Mouse (Mus musculus) monocyte, adult 5-6 weeks (primary cell): ENCODE results near the gene Dlg2. TPM values are rescaled to one million over a fixed set of nuclear protein-coding genes. Genes with fewer than 3 reads are reported as not detected.

ENCODE experiments used
- ATAC-seq: fragments of 153-309, 156-312 bp; replicated peaks from 2 replicates; pipeline ENCODE4 v1.8.0; 2017; ENCODE audit warnings: mild to moderate bottlenecking; ENCODE audit not compliant: low TSS enrichment, insufficient number of reproducible peaks, severe bottlenecking, poor library complexity, low FRiP score
- total RNA-seq: library from RNA; stranded (forward); fragments of 200-1000, 200-491, 200-594 nt; gene quantifications from 3 replicates; pipeline ENCODE4 v1.2.3, GENCODE M21; 2017

Dlg2 gene
- total RNA-seq, 1 experiment from 2014 or later: 1.7 TPM

- ATAC-seq: no peak
Measured at GRCm38 (mm10) chr7:91208083-91208852, 731.8 kb downstream of the Dlg2 start.

- ATAC-seq: no peak
Measured at GRCm38 (mm10) chr7:91208973-91209372, 732.5 kb downstream of the Dlg2 start.

- no peak for ATAC-seq
Measured at GRCm38 (mm10) chr7:91212236-91212635, 735.8 kb downstream of the Dlg2 start.

- no peak for ATAC-seq
Measured at GRCm38 (mm10) chr7:91214921-91215320, 738.4 kb downstream of the Dlg2 start.

- no peak for ATAC-seq
Measured at GRCm38 (mm10) chr7:91218321-91218987, 742.0 kb downstream of the Dlg2 start.

- ATAC-seq: no peak
Measured at GRCm38 (mm10) chr7:91226442-91226841, 750.0 kb downstream of the Dlg2 start.

GRCm38 (mm10) chr7:91241718-91242117 is 765.2 kb downstream of the Dlg2 start:
- ATAC-seq: no peak

GRCm38 (mm10) chr7:91261672-91262030 is 785.2 kb downstream of the Dlg2 start:
- no peak for ATAC-seq

- ATAC-seq: no peak
Measured at GRCm38 (mm10) chr7:91262031-91262951, 785.8 kb downstream of the Dlg2 start.

- ATAC-seq: no peak
Measured at GRCm38 (mm10) chr7:91262998-91263397, 786.5 kb downstream of the Dlg2 start.

- ATAC-seq: no peak
Measured at GRCm38 (mm10) chr7:91267764-91268163, 791.3 kb downstream of the Dlg2 start.

- no peak for ATAC-seq
Measured at GRCm38 (mm10) chr7:91284167-91284566, 807.7 kb downstream of the Dlg2 start.

- no peak for ATAC-seq
Measured at GRCm38 (mm10) chr7:91288324-91288723, 811.9 kb downstream of the Dlg2 start.

- no peak for ATAC-seq
Measured at GRCm38 (mm10) chr7:91296127-91296526, 819.7 kb downstream of the Dlg2 start.

- no peak for ATAC-seq
Measured at GRCm38 (mm10) chr7:91311177-91311576, 834.7 kb downstream of the Dlg2 start.

GRCm38 (mm10) chr7:91345073-91345472 is 868.6 kb downstream of the Dlg2 start:
- ATAC-seq: no peak

- ATAC-seq: no peak
Measured at GRCm38 (mm10) chr7:91369821-91370321, 893.4 kb downstream of the Dlg2 start.

GRCm38 (mm10) chr7:91382281-91382680 is 905.8 kb downstream of the Dlg2 start:
- ATAC-seq: no peak

- no peak for ATAC-seq
Measured at GRCm38 (mm10) chr7:91383873-91384272, 907.4 kb downstream of the Dlg2 start.
